Mouse (Mus musculus): ENCODE results near the gene Tex14. TPM values are rescaled to one million over a fixed set of nuclear protein-coding genes. Genes with fewer than 3 reads are reported as not detected.

The Tex14 gene
- polyA plus RNA-seq, 1 experiment from 2014 or later = not detected

DNA sequence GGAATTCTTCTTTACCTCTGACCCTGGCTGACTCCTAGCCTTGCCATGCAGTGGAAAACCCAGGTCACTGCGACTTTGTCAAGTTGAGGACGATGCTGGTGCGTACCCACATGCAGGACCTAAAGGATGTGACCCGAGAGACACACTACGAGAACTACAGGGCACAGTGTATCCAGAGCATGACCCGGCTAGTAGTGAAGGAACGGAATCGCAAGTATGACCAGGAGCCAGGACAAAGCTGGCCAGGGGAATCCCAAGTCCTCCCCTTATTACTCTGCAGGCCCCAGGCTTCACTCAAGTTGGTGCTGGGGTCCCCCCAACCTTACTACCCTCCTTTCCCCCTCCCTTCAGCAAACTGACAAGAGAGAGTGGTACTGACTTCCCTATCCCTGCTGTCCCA lies 184.7 kb downstream of the Tex14 start:
- Histone ChIP-seq H3K36me3 (0 out of 2 replicates have a peak, but pooled peaks cover 7% of the 10 kb centered on the region), H3K4me1 (replicated peaks) (peaks cover 49% of the 10 kb centered on the region), H3K9me3 (no peaks in the 10 kb centered on the region), H3K27me3 (ENCODE audit: insufficient read depth, poor library complexity, severe bottlenecking) (no peaks in the 10 kb centered on the region), H3K4me3 (peak overlapping the region; percentile 81), H3K27ac (no peak overlapping the region)
- DNase-seq (ENCODE audit: low spot score) = no peak
- 91% methylated on average over 8 of the region's 8 CpGs for WGBS

DNA sequence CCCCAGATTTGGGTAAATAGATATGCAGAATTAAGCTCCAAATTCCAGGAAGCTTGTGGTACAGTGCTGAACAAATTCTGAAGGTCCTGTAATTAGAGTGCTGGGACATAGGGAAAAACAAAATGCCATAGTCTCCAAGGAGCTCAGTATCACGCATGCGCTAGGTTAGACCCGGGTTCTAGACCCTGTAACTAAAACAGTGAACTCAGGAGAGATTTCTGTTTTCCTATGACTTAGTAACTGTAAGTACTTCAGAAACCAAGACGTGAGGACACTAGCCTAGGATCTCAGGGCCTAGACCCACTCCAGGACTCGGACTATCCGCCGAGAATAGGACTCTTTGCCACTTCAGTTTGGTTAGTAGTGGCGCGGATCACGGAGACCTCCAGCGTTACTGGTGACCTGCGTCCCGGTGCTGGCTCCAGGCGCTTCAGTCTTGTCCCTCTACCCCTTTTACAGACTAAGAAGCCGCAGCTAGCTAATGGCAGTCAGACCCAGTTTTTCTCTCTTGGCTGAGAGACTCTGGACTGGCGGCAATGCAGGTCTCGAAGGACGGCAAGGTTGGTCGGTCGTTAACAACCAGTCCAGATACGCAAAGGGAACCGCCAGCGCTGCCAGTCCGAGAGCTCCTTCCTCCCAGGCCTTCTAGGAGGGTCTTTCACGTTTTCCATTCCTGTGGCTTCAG lies 186.1 kb downstream of the Tex14 start:
- Histone ChIP-seq H3K4me1 (replicated peaks) (peaks cover 63% of the 10 kb centered on the region), H3K27ac (peak overlapping the region; percentile 92), H3K36me3 (0 out of 2 replicates have a peak, but pooled peaks cover 12% of the 10 kb centered on the region), H3K4me3 (peak overlapping the region; percentile 81), H3K27me3 (ENCODE audit: insufficient read depth, poor library complexity, severe bottlenecking) (no peaks in the 10 kb centered on the region), H3K9me3 (no peaks in the 10 kb centered on the region)
- DNase-seq (ENCODE audit: low spot score) = peak; percentile 56
- WGBS = 3% methylated on average over 25 of the region's 25 CpGs

DNA sequence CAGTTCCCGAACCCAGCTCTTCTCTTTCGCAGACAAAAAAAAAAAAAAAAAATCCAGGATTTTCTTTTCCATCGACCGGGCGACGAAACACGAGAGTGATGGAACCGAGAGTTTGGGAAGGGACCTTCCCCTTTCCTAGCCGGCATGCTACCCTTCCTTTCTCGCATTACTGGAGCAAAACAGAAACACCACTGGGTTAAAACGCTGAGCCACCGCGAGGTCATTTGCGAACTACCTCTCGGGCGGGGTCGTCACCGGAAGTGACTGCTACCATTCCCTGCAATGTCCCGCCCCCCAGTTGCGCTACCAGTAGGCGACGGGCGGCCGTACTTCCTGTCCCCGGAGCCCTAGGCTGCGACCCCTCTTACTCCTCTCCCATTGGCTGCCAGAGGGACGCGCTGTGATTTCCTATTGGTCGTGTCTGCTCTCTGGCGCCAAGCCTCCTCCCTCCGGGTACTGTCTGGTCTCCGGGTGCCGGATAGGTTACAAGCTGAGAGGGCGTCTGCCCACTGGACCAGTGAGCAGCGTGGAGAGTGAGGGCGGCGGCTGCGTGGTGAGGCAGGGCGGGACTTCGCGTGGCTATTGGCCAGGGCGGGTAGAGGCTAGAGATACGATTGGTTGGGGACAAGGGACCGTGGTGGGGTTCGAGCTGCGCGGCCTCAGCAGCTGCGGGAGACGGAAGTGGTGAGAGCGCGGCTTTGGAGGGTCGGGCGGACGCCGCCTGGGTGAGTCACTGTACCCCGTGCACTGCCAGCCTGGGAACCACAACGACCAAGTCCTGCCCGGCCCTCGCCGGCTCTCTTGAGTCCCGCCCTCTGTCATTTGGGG lies 186.9 kb downstream of the Tex14 start, which contains the start of gene Mtmr4:
TSS of gene Mtmr4 (plus strand) at position 637 of the 828 bp plus-strand sequence.
- H3K27me3 ChIP-seq (ENCODE audit: insufficient read depth, poor library complexity, severe bottlenecking) = no peaks in the 10 kb centered on the region
- peak within 1 kb of the TSS; percentile 81 for H3K4me3 ChIP-seq
- H3K36me3 ChIP-seq = peaks cover 17% of the 10 kb centered on the region; the same call in 1 of the 2 replicates
- H3K9me3 ChIP-seq = no peaks in the 10 kb centered on the region
- DNase-seq (ENCODE audit: low spot score) = peak; percentile 100
- WGBS = under 1% methylated on average over 61 of the region's 61 CpGs
- H3K27ac ChIP-seq = peak within 1 kb of the TSS; percentile 92
- peaks cover 70% of the 10 kb centered on the region for H3K4me1 ChIP-seq (replicated peaks)

DNA sequence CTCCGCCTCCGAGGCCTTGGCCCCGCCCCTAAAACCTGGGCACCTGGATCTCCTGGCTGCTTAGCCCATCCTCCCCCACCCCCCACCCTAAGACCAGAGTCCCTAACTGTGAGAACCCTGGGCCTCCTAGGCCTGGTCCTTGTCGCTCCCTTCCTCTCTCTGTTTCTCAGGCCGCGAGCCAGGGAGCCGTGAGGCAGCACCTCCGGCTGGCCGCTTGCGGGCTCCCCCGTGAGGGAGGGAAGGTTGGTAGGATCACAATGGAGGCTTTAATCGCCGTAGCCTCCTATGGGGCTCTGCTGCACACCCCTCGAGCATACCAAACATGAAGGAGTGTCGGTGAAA lies 187.5 kb downstream of the Tex14 start:
- H3K36me3 ChIP-seq = peaks cover 23% of the 10 kb centered on the region
- H3K4me3 ChIP-seq = peak overlapping the region; percentile 81
- H3K4me1 ChIP-seq (replicated peaks) = peaks cover 76% of the 10 kb centered on the region
- no peaks in the 10 kb centered on the region for H3K27me3 ChIP-seq (ENCODE audit: insufficient read depth, poor library complexity, severe bottlenecking)
- H3K27ac ChIP-seq = peak overlapping the region; percentile 92
- no peak for DNase-seq (ENCODE audit: low spot score)
- H3K9me3 ChIP-seq = no peaks in the 10 kb centered on the region
- under 1% methylated on average over 15 of the region's 15 CpGs for WGBS

DNA sequence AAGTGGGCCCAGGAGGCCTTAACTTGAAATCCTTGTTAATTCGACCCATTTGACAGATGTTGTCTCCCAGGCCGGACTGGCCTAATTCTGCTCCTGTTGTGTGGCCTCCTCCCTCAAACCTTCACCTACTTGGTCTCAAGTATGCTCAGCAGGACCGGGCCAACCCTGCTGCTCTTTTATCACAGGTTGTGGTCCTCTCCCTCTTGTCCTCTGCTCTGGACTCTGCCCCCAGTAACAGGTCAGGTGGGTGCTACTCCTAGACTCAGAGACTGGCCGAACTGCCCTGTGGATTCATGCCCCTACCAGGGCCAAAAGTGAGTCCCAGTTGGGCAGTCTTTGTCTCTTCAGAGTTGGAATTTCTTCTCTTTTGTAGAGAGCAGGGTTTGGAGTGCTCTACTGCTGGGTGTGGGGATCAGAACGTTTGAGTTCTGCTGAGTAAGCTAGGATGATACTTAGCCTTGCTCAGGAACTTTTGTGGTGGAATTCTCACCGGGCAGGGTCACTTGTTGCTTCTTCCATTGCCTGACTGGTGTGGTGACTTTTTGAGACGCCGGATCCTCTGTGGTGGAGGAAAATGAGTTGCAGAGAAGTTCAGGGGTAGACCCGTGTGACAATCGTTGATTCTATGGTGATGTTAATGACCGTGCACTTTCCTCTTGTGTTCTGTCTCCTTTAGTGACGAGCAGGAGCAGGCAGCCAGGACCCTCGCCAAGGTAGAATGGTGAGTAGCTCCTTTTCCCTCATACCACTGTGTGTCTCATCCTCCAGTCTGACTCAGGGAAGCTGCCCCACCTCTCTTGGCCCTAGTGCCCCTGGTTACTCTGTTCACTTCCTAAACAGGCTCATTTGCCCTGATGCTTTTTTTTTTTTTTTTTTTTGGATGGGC lies 188.1 kb downstream of the Tex14 start:
- no peak for DNase-seq (ENCODE audit: low spot score)
- Histone ChIP-seq H3K4me3 (peak overlapping the region; percentile 81), H3K27me3 (ENCODE audit: insufficient read depth, poor library complexity, severe bottlenecking) (no peaks in the 10 kb centered on the region), H3K36me3 (peaks cover 29% of the 10 kb centered on the region), H3K4me1 (replicated peaks) (peaks cover 78% of the 10 kb centered on the region), H3K27ac (peak overlapping the region; percentile 92), H3K9me3 (no peaks in the 10 kb centered on the region)
- WGBS = 37% methylated on average over 13 of the region's 13 CpGs

DNA sequence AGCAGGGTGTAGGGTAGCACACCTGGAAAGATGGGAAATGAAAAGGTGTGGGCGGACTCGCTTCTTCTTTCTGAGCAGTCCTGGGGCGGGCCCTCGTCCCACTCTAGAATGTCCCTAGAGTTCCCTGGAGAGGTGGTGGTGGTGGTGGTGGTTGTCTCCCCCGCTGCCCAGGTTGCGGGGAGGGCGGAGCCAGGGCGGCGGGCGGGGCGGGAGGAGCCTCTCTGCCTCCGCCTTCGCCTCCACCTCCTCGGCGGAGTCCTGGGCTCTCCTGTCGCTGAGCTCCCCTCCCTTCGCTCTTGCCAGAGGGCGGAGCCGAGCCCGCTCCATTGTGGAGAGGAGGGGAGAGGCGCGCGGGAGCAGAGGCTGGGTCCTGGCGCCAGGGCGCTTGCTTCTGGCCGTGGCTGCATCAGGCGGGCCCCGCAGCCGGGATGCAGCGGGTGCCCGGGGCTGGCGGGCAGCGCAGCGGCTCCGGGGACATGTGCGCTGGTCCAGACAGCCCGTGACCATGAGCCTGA lies 190.5 kb downstream of the Tex14 start:
- no peaks in the 10 kb centered on the region for H3K27me3 ChIP-seq (ENCODE audit: insufficient read depth, poor library complexity, severe bottlenecking)
- DNase-seq (ENCODE audit: low spot score) = peak; percentile 89
- 2% methylated on average over 35 of the region's 37 CpGs for WGBS
- H3K4me3 ChIP-seq = peak overlapping the region; percentile 79
- H3K36me3 ChIP-seq = peaks cover 54% of the 10 kb centered on the region
- H3K27ac ChIP-seq = peak overlapping the region; percentile 96
- peaks cover 58% of the 10 kb centered on the region for H3K4me1 ChIP-seq (replicated peaks)
- H3K9me3 ChIP-seq = no peaks in the 10 kb centered on the region

DNA sequence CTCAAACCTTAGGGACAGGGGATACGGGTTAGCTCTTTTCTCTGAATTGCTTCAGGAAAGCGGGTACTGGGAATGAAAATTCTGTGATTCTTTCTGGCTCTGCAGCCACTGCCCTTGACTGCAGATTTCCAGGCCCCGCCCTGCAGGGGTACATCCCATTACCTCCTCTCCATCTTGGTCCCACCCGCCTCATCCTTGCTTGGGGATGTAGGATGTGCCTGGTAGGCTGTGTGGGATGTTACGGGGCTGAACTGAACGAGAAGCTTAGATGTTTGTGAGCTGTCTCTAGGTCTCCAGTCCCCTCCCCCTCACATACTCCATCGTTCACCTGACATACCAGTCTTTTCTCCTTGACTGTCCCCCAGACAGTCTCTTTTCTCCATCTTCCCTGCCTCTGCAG lies 191.1 kb downstream of the Tex14 start:
- Histone ChIP-seq H3K27me3 (ENCODE audit: insufficient read depth, poor library complexity, severe bottlenecking) (no peaks in the 10 kb centered on the region), H3K27ac (peak overlapping the region; percentile 96), H3K36me3 (peaks cover 60% of the 10 kb centered on the region), H3K9me3 (no peaks in the 10 kb centered on the region), H3K4me1 (replicated peaks) (peaks cover 52% of the 10 kb centered on the region), H3K4me3 (peak overlapping the region; percentile 79)
- WGBS = 16% methylated on average over 7 of the region's 7 CpGs
- no peak for DNase-seq (ENCODE audit: low spot score)

DNA sequence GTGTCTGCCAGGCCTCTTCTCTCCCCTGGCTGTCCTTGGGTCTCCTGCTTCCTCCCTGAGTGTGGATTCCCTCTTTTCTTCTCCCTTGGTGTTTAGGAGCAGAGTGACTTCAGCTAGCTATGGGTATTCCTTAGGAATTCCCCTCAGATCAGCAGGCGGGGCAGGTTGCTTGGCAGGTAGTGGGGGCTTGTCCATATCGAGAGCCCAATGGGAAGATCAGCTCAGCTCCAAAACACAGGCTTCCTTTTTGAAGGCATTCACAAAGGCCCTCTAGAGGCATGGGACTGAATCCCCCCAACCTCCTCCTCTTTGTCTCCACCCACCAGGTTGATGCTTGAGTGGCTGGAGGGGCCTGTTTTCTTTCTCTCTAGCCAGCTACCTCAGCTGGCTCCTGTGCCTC lies 191.6 kb downstream of the Tex14 start:
- 34% methylated on average over 2 of the region's 2 CpGs for WGBS
- H3K27ac ChIP-seq = peak overlapping the region; percentile 96
- no peaks in the 10 kb centered on the region for H3K9me3 ChIP-seq
- DNase-seq (ENCODE audit: low spot score) = no peak
- peak overlapping the region; percentile 79 for H3K4me3 ChIP-seq
- H3K36me3 ChIP-seq = peaks cover 65% of the 10 kb centered on the region
- H3K4me1 ChIP-seq (replicated peaks) = peaks cover 51% of the 10 kb centered on the region
- H3K27me3 ChIP-seq (ENCODE audit: insufficient read depth, poor library complexity, severe bottlenecking) = no peaks in the 10 kb centered on the region

DNA sequence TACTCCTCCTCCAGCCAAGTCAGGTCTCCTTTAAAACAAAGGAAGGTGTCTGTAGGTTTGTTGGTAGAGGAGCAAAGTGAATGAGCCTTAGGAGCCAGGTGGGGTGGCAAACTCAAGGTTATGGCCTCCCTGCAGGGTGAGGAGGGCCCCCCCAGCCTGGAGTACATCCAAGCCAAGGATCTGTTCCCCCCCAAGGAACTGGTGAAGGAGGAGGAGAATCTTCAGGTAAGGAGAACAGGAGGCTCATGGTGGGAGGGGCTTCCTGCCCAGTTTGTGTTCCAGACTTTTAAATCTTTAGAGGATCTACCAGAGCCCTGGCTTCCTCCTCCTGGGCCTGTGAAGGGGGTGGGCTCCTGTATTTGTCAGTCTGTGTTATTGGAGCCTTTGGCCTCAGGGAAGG lies 192.2 kb downstream of the Tex14 start:
- no peaks in the 10 kb centered on the region for H3K9me3 ChIP-seq
- no peak for DNase-seq (ENCODE audit: low spot score)
- H3K27ac ChIP-seq = peak overlapping the region; percentile 96
- H3K27me3 ChIP-seq (ENCODE audit: insufficient read depth, poor library complexity, severe bottlenecking) = no peaks in the 10 kb centered on the region
- peaks cover 70% of the 10 kb centered on the region for H3K36me3 ChIP-seq
- H3K4me1 ChIP-seq (replicated peaks) = peaks cover 51% of the 10 kb centered on the region
- H3K4me3 ChIP-seq = peak overlapping the region; percentile 79; the same call in 1 of the 2 replicates

DNA sequence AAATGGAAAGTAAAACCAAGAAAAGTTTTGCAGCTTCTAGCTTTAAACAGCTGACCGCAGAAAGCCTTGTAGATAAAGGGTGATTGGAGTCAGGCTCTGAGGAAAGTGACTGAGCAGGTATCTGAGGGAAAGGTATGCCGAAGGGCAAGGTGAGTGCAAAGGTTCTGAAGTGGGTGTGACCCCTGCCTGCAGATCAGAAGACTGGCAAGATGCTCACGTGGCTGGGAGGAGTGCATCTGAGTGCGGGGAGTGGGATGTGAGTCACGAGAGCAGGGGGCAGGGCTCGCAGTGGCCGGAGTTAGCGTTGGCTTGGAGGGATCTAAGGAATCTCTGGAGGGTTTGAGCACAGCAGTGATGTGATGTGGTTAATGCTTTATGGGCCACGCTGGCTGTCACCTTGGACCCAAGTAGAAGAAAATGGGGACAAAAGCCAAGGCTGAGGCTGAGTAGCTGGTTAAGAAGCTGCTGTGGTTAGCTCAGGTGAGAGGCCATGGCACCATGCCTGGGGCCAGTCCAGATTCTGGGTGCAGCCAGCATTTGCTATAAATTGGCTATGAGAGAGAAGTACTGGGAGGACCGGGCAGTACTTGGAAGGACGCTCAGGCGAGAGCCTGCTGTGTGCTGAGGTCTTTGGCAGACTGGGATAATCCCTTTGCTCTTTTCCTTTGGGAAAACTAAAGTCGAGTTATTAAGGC lies 194.7 kb downstream of the Tex14 start:
- peaks cover 29% of the 10 kb centered on the region for H3K4me1 ChIP-seq (replicated peaks)
- no peaks in the 10 kb centered on the region for H3K9me3 ChIP-seq
- H3K36me3 ChIP-seq = peaks cover 89% of the 10 kb centered on the region
- 92% methylated on average over 13 of the region's 13 CpGs for WGBS
- no peak for DNase-seq (ENCODE audit: low spot score)
- no peak overlapping the region for H3K4me3 ChIP-seq
- no peaks in the 10 kb centered on the region for H3K27me3 ChIP-seq (ENCODE audit: insufficient read depth, poor library complexity, severe bottlenecking)
- no peak overlapping the region for H3K27ac ChIP-seq

DNA sequence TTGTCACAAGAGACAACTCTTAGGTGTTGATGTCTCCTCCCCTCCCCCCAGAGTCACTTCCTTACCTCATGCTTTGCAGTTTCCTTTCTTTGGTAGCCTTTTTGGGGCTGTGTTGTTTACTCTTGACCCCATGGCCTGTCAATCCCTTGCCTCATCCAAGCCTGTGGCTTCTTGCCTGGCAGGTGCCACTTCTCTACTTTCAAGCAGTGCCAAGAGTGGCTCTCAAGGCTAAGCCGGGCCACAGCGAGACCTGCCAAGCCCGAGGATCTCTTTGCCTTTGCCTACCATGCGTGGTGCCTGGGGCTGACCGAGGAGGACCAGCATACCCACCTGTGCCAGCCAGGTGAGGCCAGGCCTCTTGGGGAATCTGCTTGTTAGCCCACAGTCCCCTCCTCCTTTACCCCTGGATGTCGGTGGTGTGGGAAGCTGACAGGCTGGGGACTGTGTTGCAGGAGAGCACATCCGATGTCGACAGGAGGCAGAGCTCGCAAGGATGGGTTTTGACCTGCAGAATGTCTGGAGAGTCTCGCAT lies 195.5 kb downstream of the Tex14 start:
- Histone ChIP-seq H3K4me3 (no peak overlapping the region), H3K27me3 (ENCODE audit: insufficient read depth, poor library complexity, severe bottlenecking) (no peaks in the 10 kb centered on the region), H3K27ac (no peak overlapping the region), H3K36me3 (peaks cover 95% of the 10 kb centered on the region), H3K9me3 (no peaks in the 10 kb centered on the region), H3K4me1 (replicated peaks) (peaks cover 21% of the 10 kb centered on the region)
- 95% methylated on average over 10 of the region's 10 CpGs for WGBS
- DNase-seq (ENCODE audit: low spot score) = no peak

DNA sequence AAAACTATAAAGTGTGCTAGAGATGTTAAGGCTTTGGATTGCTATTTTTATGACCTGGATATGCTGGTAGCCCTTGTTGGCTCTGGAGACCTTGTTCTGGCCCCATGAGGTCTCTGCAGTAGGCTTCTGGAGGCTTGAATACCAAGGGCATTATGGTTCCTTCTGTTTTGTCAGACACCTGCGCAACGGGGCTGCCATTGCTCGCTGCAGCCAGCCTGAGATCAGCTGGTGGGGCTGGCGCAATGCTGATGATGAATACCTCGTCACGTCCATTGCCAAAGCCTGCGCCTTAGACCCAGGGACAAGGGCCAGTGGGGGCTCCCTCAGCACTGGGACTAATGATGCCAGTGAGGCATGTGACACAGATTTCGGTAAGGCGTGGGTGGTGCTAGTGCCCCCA lies 197.4 kb downstream of the Tex14 start:
- peaks cover 2% of the 10 kb centered on the region; the same call in 1 of the 2 replicates for H3K4me1 ChIP-seq (replicated peaks)
- no peaks in the 10 kb centered on the region for H3K9me3 ChIP-seq
- no peak for DNase-seq (ENCODE audit: low spot score)
- no peak overlapping the region for H3K27ac ChIP-seq
- peaks cover 100% of the 10 kb centered on the region for H3K36me3 ChIP-seq
- WGBS = 95% methylated on average over 9 of the region's 9 CpGs
- no peak overlapping the region for H3K4me3 ChIP-seq
- H3K27me3 ChIP-seq (ENCODE audit: insufficient read depth, poor library complexity, severe bottlenecking) = no peaks in the 10 kb centered on the region

Measured in hindbrain, embryonic 10.5 days (tissue).